Mouse (Mus musculus): ENCODE measurements at regions not wholly inside any gene's neighbourhood (a gene's known extent, or its start where the extent isn't known, plus 50 kb on each side); places are given as distances from the start of the nearest gene placed in this dataset.
A peak's percentile ranks its signal among the peaks of the same experiment; 100 is the strongest.

GRCm38 (mm10) chr2:117548273-117548672, 205.5 kb upstream of the Rasgrp1 start:
- DNase-seq, result no peak

DNA sequence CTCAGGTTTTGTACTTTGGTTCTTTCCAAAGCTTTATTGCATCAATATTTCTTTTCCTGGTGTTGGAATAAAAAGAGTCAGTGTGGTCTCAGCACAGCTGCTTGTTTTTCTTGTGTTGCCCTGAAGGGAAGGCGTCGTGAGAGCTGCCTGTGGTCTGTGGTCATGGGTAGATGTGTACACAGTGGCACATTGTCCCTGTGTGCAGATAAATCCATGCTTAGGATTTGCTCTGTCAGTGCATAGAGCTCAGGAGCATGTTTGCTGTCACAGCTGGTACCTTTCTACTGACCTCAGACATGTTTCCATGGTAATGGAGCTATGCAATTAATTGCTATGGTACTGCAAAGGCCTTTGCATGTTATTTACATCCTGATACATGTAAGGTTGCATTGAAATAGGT, 213.5 kb upstream of the Rasgrp1 start:
- no peak for DNase-seq

GRCm38 (mm10) chr2:117570987-117571386, 228.2 kb upstream of the Rasgrp1 start:
- DNase-seq, result no peak

- DNase-seq, result no peak
These were observed 244.6 kb upstream of the Rasgrp1 start for GRCm38 (mm10) chr2:117587381-117587780.

DNA sequence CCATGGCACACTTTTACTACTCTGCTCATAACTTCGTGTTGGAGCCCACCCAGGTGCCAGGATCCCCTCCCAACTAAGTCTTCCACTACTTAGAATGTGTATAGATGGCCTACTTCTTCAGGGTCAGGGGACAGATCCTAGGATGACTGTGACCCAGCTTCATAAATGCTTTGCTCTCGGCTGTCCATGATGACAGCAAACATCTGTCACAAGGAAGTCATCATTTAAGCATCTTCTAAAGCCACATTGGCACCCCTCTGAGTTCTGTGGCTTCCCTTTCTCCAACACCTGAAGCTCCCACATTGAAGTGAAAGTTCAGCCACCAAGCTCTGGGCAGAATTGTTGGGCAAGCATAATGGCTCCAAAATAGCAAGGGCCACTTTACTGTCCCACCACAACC, 252.2 kb upstream of the Rasgrp1 start:
- no peak for DNase-seq

DNA sequence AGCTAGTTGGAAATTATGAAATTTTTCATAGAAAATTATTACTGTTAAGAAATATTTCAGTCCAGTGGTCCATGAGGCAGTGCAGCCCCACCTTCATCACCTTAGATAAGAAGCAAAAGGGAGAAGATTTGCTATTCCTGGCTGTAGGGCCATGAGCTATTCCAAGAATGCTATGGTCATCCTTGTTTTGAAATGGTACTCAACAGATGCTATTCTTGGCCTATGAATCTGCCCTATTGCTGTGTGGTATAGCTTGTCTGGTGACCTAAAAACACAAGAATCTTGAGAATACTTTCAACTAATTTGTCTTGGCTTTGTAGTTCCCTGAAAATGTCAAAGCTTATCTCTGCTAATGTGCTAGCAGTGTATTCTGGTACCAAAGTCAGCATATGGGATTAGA, 254.8 kb upstream of the Rasgrp1 start:
- no peak for DNase-seq

GRCm38 (mm10) chr2:117614772-117615171, 272.0 kb upstream of the Rasgrp1 start:
- no peak for DNase-seq

DNA sequence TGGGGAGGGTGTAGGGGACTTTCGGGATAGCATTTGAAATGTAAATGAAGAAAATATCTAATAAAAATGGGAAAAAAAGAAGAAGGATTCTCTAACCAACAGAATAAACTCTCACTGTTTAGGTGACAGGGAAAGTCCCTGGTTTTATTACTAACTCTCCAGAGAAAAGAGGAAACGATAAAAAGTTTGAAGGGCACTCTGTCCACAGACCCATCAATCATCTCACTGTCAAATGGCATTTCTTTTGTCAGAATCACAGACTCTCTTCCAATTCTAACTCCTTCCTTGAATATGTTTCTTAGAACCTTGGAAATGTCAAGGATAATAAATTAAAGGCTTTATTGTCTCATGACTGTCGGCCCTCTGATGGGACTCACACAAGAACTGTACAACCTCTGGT, 275.3 kb upstream of the Rasgrp1 start:
- DNase-seq, result no peak

GRCm38 (mm10) chr2:117623955-117624354, 281.2 kb upstream of the Rasgrp1 start:
- peak; percentile 3 to 4 for DNase-seq

- DNase-seq, result no peak
These were observed 292.1 kb upstream of the Rasgrp1 start for GRCm38 (mm10) chr2:117634906-117635305.

- no peak for DNase-seq
These were observed 294.6 kb upstream of the Rasgrp1 start for GRCm38 (mm10) chr2:117637397-117637796.

- no peak for DNase-seq
These were observed 309.3 kb upstream of the Rasgrp1 start for GRCm38 (mm10) chr2:117652101-117652500.

DNA sequence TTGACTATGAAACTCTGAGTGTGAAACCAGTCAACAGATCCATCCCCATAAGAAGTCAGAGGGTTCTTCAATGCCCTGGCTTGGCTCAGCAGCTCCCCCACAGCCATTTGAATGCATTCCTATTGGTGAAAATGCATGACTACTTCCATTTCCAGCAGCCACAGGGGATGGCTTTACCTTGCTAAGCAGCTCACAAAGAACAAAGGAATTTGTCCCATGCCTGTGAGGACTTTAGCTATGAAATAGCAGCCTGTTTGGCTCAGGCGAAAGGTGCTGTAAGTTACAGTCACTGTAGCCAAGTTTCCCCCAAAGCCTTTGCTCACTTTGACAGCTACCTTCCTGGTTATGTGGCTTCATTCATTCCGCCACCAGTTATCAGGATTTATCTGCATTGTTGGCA, 309.8 kb upstream of the Rasgrp1 start:
- DNase-seq, result no peak

GRCm38 (mm10) chr2:117656546-117657175, 313.9 kb upstream of the Rasgrp1 start:
- no peak for DNase-seq

GRCm38 (mm10) chr2:117660217-117660924, 317.6 kb upstream of the Rasgrp1 start:
- DNase-seq, result no peak

- DNase-seq, result no peak
These were observed 319.9 kb upstream of the Rasgrp1 start for GRCm38 (mm10) chr2:117662653-117663052.

- no peak for DNase-seq
These were observed 323.7 kb upstream of the Rasgrp1 start for GRCm38 (mm10) chr2:117666528-117666927.

DNA sequence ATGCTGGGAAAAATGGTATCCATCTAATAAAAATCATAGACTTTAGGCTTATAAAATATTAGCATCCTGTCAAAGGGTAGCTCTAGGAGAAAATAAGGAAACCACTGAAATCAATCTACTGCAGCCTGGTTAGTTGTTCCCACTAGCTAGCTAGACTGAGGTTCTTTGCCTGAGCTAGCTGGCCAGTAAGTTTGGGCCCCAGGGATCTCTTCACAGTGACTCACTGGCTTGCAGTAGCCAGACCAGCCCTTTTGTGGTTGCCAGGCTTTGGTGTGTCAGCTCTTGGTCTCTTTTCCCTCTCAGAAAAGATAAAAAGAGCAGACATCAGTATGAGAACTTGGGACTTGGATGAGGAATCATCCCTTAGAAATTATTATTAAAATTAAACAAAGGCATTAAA, 325.3 kb upstream of the Rasgrp1 start:
- DNase-seq, result no peak

- no peak for DNase-seq
These were observed 332.1 kb upstream of the Rasgrp1 start for GRCm38 (mm10) chr2:117674877-117675276.

- DNase-seq, result no peak
These were observed 335.8 kb upstream of the Rasgrp1 start for GRCm38 (mm10) chr2:117678650-117679049.

DNA sequence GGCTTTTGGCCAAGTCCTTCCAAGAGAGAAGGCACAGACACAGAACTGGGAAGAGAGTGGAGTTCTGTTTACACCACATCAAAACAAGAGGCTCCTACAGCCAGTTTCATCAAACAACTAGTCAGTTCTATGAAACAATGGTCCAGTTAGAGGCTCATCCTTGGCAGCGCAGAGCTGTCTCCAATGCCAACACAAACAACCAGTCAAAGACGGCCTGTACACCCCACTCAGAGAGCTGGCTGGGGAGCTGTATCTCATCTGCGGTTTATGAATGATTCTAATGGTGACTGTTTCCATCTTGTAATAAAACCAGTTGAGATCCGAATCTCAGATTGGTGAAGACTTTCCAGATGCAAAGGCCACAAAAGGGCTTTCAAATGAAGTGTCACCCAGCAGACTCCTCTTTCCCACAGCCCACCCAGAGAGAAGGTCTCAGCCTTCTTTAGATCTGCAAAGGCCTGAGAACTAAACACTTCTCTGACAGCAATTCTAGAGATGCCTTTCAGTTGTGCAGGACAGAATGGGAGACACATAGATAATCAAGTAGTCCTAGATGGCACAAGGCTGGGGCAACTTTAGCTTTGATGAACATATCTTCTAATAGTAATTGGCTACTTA, 343.1 kb upstream of the Rasgrp1 start:
- peak; percentile 5 to 12 for DNase-seq

GRCm38 (mm10) chr2:117693537-117693936, 350.7 kb upstream of the Rasgrp1 start:
- no peak for DNase-seq

DNA sequence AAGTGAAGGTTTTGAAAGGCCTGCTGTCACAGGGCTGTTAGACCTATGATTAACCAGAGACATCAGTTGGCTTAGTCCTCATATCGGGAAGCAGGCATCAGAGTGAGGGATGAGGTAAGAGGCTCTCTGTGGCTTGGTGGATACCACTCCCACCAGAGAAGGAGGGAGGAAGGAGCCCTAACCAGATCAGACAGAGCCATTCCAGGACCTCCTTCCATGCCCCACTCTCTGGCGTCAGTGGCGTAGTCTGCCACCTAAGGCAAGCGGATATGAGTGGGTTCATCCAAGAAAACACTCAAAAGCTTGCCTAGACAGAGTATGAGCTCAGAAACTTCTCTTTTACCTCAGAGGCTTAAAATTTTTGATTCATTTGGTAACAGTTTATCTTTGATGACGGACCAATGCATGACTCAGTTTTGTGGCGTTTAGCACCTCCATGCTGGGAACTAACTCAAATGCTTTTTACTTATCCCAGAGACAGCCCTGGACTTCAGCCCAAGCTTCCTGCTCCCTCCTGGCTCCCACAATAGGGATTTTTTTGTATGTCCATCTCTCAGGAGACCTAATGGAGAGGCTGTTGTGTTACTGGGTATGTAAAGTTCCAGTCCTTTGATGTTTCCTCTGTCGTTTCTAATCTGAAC, 367.5 kb upstream of the Rasgrp1 start:
- DNase-seq, result no peak

GRCm38 (mm10) chr2:117724066-117724465, 381.3 kb upstream of the Rasgrp1 start:
- no peak for DNase-seq

Measured in cerebellum, postnatal 14 days (tissue).